Mouse (Mus musculus): Measurements from ENCODE around the gene Creb3l1.

- TF ChIP-seq POLR2A (IDR thresholded peaks at IDR 0.05; ENCODE audit: low read depth, low read length), result no peak
- TF ChIP-seq CTCF (conservative IDR thresholded peaks at IDR 0.05; ENCODE audit: insufficient read depth, insufficient read length, low read depth, low read length), result peak; percentile 95
These were observed 79.9 kb downstream of the Creb3l1 start for GRCm38 (mm10) chr2:91944170-91944950.
